Mouse (Mus musculus) kidney, postnatal 0 days (tissue): ENCODE results near the gene Exosc7. TPM values are rescaled to one million over a fixed set of nuclear protein-coding genes. Genes with fewer than 3 reads are reported as not detected.

ENCODE experiments used
- ATAC-seq: fragments of 200-750 bp; cut with Nextera tagmentation; replicated peaks from 2 replicates; pipeline ENCODE4 v1.8.0; 2017; ENCODE audit warnings: low read depth, moderate number of reproducible peaks, moderate TSS enrichment, moderate library complexity; ENCODE audit not compliant: low FRiP score
- DNase-seq: peaks from one replicate; pipeline ENCODE4 v3.0.0-alpha.2; 2016; ENCODE audit warnings: low spot score
- H3K27ac ChIP-seq: fragments of 300-500 bp; sonication (generic); 2 replicates; pipeline ENCODE4 v1.5.1; 2014; ENCODE audit warnings: mild to moderate bottlenecking
- H3K27me3 ChIP-seq: fragments of 300-500 bp; sonication (generic); 2 replicates; pipeline ENCODE4 v1.6.1; 2014; ENCODE audit warnings: low read length, mixed read lengths; ENCODE audit not compliant: insufficient read depth
- H3K36me3 ChIP-seq: fragments of 300-500 bp; sonication (generic); 2 replicates; pipeline ENCODE4 v1.6.1; 2014; ENCODE audit warnings: low read length, mixed read lengths; ENCODE audit not compliant: insufficient read depth
- H3K4me1 ChIP-seq: fragments of 300-500 bp; sonication (generic); replicated peaks from 2 replicates; pipeline ENCODE4 v1.6.1; 2014; ENCODE audit warnings: antibody characterized with exemption, low read length, mixed read lengths; ENCODE audit not compliant: insufficient read depth
- H3K4me2 ChIP-seq: fragments of 300-500 bp; sonication (generic); 2 replicates; pipeline ENCODE4 v1.6.1; 2014; ENCODE audit warnings: mild to moderate bottlenecking, low read length, moderate library complexity, mixed read lengths
- H3K4me3 ChIP-seq: fragments of 300-500 bp; sonication (generic); replicated peaks from 2 replicates; pipeline ENCODE4 v1.5.1; 2014; ENCODE audit warnings: low read depth, low read length
- H3K9ac ChIP-seq: fragments of 300-500 bp; sonication (generic); 2 replicates; pipeline ENCODE4 v1.6.1; 2014; ENCODE audit warnings: low read depth, low read length
- H3K9me3 ChIP-seq: fragments of 300-500 bp; sonication (generic); replicated peaks from 2 replicates; pipeline ENCODE4 v1.6.1; 2016; ENCODE audit warnings: low read length, inconsistent platforms, mixed read lengths
- CTCF ChIP-seq: IDR thresholded peaks from 2 replicates; pipeline ENCODE4 v1.5.1; 2016; ENCODE audit warnings: antibody characterized with exemption, low read depth, mild to moderate bottlenecking, moderate library complexity
- WGBS: fragments of 180-500 bp; shearing (Covaris S2); extraction: QIAGEN DNeasy Blood & Tissue Kit; methylation state at CpG from one replicate; pipeline ENCODE4 v1.1.7; 2014; 5-methylcytosine and 5-hydroxymethylcytosine counted together
- polyA plus RNA-seq: library from polyadenylated mRNA; unstranded; fragments of >200 nt; fragmentation: Nextera tagmentation; extraction: Ambion mirVana; gene quantifications from 2 replicates; pipeline ENCODE4 v1.2.1, GENCODE M21; 2015

Gene Exosc7
- polyA plus RNA-seq, 1 experiment from 2014 or later: 90.9 TPM

DNA sequence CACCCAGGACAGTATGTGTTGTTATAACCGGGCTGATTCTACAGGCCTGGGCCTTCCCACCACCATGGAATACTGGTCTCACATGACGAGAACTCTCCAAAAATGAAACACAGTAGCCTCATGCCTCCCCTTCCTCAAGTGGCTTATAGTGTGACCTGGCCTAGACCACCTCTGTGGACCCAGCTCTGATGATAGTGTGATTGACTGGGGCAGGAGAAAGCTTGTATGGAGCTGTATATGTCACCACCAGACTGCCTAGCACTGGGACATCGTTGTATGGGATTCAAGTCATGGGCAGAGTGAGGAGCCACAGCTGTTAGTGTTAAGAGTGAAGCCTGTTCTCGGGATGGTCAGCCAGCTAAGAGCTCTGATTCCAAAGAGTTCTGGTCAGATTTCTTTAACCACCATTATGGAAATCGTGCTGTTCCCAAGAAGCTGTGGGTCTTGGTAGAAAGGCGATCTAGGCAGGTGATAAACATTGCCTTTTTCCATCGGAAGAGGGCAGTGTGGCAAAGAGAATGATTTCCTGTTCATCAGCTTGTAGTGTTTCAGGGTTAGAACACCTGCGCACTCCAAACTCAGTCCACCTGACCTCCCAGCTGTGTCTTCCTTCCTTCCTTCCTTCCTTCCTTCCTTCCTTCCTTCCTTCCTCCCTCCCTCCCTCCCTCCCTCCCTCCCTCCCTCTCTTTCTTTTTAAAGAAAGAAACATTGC, 45.3 kb downstream of the Exosc7 start:
- Histone ChIP-seq H3K4me1 (no peaks in the 10 kb centered on the region), H3K36me3 (no peaks in the 10 kb centered on the region), H3K9me3 (no peaks in the 10 kb centered on the region), H3K9ac (no peak overlapping the region), H3K4me2 (no peak overlapping the region), H3K27me3 (no peaks in the 10 kb centered on the region), H3K27ac (no peak overlapping the region), H3K4me3 (no peak overlapping the region)
- peak; percentile 50 for DNase-seq
- peak; percentile 66 for TF ChIP-seq CTCF
- 50% methylated on average over 8 of the region's 8 CpGs for WGBS
- no peak for ATAC-seq

DNA sequence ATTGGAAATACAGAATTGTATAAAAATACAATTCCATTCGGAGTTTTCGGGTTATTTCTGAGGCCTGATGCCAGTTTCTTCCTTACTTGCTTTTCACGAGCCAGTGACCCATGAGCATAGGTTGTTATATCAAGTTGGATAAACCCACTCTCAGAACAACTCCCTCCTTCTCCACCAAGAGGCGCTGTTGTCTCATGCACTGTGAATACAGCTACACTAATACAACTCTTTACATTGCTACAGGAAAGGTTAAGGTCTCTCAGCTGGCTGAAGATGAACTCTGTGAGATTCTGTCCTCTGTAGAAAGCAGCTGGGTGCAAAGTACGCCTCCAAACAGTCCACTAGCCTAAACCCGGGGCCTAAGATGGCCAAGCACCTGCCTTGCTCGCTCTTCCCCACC, 46.3 kb downstream of the Exosc7 start:
- no peak overlapping the region for H3K27ac ChIP-seq
- 61% methylated on average over 7 of the region's 7 CpGs for WGBS
- H3K9ac ChIP-seq: no peak overlapping the region
- no peaks in the 10 kb centered on the region for H3K4me1 ChIP-seq
- ATAC-seq: peak; percentile 45
- no peaks in the 10 kb centered on the region for H3K36me3 ChIP-seq
- peak; percentile 91 for TF ChIP-seq CTCF
- peak; percentile 88 for DNase-seq
- no peak overlapping the region for H3K4me2 ChIP-seq
- no peaks in the 10 kb centered on the region for H3K9me3 ChIP-seq
- H3K27me3 ChIP-seq: no peaks in the 10 kb centered on the region
- no peak overlapping the region for H3K4me3 ChIP-seq

- no peaks in the 10 kb centered on the region for H3K36me3 ChIP-seq
- no peaks in the 10 kb centered on the region for H3K27me3 ChIP-seq
- no peak overlapping the region for H3K9ac ChIP-seq
- H3K4me2 ChIP-seq: no peak overlapping the region
- H3K4me3 ChIP-seq: no peak overlapping the region
- H3K27ac ChIP-seq: no peak overlapping the region
- ATAC-seq (no peak), DNase-seq (no peak)
- no peak for TF ChIP-seq CTCF
- WGBS: 37% methylated on average over 2 of the region's 2 CpGs
- no peaks in the 10 kb centered on the region for H3K9me3 ChIP-seq
- no peaks in the 10 kb centered on the region for H3K4me1 ChIP-seq
Measured at GRCm38 (mm10) chr9:123161792-123162191, 48.8 kb downstream of the Exosc7 start.

DNA sequence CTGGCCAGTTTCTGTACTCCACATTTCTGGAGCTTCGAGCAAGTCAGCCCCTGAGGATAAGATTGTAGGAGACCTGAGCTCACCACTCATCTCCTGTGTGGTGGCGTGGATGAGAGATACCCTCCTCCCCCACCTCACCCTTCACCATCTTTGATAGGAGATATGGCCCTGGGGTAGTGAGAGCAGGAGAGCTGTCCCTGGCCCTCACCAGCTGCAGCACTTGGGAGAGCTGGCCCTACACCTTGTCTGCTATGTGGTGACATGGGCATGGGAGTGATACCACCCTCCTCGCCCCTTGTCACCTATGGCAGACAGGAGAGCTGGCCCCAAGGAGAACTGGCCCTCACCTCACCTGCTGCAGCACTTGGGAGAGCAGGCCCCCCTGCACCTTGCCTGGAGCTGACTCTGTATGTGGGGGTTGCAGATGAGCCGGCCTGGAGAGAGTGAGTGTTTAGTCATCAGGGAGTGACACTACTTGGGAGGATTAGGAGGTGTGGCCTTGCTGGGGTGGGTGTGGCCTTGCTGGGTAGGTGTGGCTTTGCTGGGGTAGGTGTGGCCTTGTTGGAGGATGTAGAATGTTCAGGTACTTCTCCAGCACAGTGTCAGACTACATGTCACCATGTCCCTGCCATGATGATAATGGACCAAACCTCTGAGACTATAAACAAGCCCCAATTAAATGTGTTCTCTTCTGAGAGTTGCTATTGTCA, 50.1 kb downstream of the Exosc7 start:
- no peak overlapping the region for H3K9ac ChIP-seq
- TF ChIP-seq CTCF: no peak
- H3K4me3 ChIP-seq: no peak overlapping the region
- H3K27ac ChIP-seq: no peak overlapping the region
- no peak overlapping the region for H3K4me2 ChIP-seq
- ATAC-seq (0 out of 2 replicates have a peak, but pooled peaks have one; percentile 11), DNase-seq (no peak)
- no peaks in the 10 kb centered on the region for H3K9me3 ChIP-seq
- no peaks in the 10 kb centered on the region for H3K36me3 ChIP-seq
- WGBS: 74% methylated on average over 4 of the region's 4 CpGs
- no peaks in the 10 kb centered on the region for H3K4me1 ChIP-seq
- H3K27me3 ChIP-seq: no peaks in the 10 kb centered on the region

DNA sequence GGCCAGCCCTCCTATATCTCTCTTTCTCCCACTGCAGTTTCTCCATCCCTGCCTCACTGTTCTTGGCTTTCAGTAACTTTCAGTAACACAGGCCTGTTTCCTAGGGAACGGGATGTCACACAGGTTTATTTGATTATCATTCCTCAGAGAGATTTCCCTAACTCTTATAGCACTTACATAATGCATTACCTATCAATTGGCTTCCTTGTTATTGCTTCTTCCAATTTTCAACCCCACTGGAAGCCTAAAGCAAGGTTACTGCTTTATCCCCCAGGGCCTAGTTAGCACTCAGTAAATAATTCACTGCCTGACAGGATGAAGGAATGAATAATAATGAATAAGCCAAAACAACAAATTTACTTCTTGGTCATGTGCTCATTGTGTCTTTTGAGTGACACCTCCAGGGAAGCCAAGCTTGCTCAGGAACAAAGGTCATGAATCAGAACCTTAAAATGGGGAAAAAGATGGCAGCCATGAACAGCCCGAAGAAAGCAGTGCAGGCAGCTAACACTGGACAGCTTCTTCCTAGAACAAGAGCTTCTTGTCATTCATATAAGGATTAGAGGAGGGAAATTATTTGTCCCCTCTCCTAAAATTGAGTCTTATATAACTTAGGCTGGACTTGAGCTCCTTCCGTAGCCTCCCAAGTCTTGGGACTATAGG, 52.9 kb downstream of the Exosc7 start:
- 74% methylated on average over 3 of the region's 3 CpGs for WGBS
- no peak for ATAC-seq
- no peaks in the 10 kb centered on the region for H3K9me3 ChIP-seq

GRCm38 (mm10) chr9:123173760-123174159, 60.7 kb downstream of the Exosc7 start:
- ATAC-seq: no peak
- Histone ChIP-seq H3K27me3 (no peaks in the 10 kb centered on the region), H3K27ac (no peak overlapping the region), H3K4me1 (no peaks in the 10 kb centered on the region), H3K9me3 (no peaks in the 10 kb centered on the region), H3K4me2 (no peak overlapping the region), H3K4me3 (no peak overlapping the region), H3K36me3 (0 out of 2 replicates have a peak, but pooled peaks cover 4% of the 10 kb centered on the region), H3K9ac (no peak overlapping the region)
- DNase-seq: no peak
- TF ChIP-seq CTCF: no peak
- WGBS: 88% methylated on average over 6 of the region's 6 CpGs

More for the DNA sequence above, 52.9 kb downstream of the Exosc7 start:
- Histone ChIP-seq H3K36me3 (no peaks in the 10 kb centered on the region), H3K4me2 (no peak overlapping the region), H3K9ac (no peak overlapping the region), H3K27ac (no peak overlapping the region), H3K4me1 (no peaks in the 10 kb centered on the region), H3K27me3 (no peaks in the 10 kb centered on the region), H3K4me3 (no peak overlapping the region)
- DNase-seq: peak; percentile 21
- TF ChIP-seq CTCF: no peak
